Mouse (Mus musculus): ENCODE measurements around the gene Morc4. TPM values are rescaled to one million over a fixed set of nuclear protein-coding genes. Genes with fewer than 3 reads are reported as not detected.
A peak's percentile ranks its signal among the peaks of the same experiment; 100 is the strongest.

The Morc4 gene
- polyA plus RNA-seq, 1 experiment = 1.8 TPM

DNA sequence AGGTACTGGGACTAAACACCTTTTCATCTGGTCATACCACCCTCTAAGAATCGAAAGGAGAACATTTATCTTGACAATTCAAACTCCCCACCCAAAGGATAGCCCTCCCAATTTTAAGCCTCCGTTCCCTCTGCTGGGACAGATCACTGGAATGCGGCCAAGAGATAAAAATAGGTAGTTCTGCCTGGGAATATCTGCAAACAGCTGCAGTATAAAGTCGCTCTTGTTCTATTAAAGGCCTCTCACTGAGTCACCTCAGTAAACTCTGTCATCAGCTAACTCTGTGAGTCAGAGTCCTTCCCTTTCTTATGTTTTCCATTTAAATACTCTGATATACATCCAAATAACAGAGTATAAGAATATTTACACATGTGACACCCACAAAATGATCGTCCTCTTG is 12.1 kb downstream of the Morc4 start:
- Histone ChIP-seq H3K36me3 (ENCODE audit: control insufficient read depth, insufficient read depth, low read length) (no peaks in the 10 kb centered on the region), H3K27me3 (ENCODE audit: control insufficient read depth, insufficient read depth, low read length) (no peaks in the 10 kb centered on the region), H3K4me3 (ENCODE audit: low read depth, low read length) (no peak overlapping the region), H3K27ac (ENCODE audit: insufficient read depth, low read depth, low read length) (no peak overlapping the region), H3K4me1 (ENCODE audit: control insufficient read depth, insufficient read depth, insufficient read length, low read length) (no peaks in the 10 kb centered on the region)
- WGBS = 42% methylated on average over 5 of the region's 5 CpGs
- TF ChIP-seq CTCF (IDR thresholded peaks at IDR 0.05; ENCODE audit: extremely low read depth, insufficient read length, insufficient replicate concordance, low read depth, low read length) (no peak), POLR2A (IDR thresholded peaks at IDR 0.05; ENCODE audit: low read depth, low read length) (no peak)

DNA sequence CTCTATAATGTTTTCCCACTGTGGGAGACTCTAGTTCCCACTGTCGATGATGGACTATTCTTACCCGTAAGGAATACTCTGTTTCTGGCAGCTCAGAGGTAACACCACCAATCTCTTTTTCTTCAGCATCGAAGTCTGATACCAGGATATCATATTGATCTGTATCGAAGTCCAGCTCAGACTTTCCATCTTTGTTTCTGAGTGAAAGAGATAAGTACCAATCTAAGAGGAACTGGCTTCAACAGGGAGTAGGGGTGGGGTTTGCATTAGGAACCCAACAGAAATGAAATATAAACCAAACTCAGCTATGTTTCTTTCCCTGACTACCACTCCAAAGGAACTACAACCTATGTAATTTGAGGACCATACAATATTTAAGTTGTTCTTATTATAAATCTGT is 16.7 kb downstream of the Morc4 start:
- Histone ChIP-seq H3K36me3 (ENCODE audit: control insufficient read depth, insufficient read depth, low read length) (no peaks in the 10 kb centered on the region), H3K4me1 (ENCODE audit: control insufficient read depth, insufficient read depth, insufficient read length, low read length) (no peaks in the 10 kb centered on the region), H3K27me3 (ENCODE audit: control insufficient read depth, insufficient read depth, low read length) (no peaks in the 10 kb centered on the region), H3K27ac (ENCODE audit: insufficient read depth, low read depth, low read length) (no peak overlapping the region), H3K4me3 (ENCODE audit: low read depth, low read length) (no peak overlapping the region)
- TF ChIP-seq CTCF (IDR thresholded peaks at IDR 0.05; ENCODE audit: extremely low read depth, insufficient read length, insufficient replicate concordance, low read depth, low read length) (no peak), POLR2A (IDR thresholded peaks at IDR 0.05; ENCODE audit: low read depth, low read length) (no peak)
- WGBS = 86% methylated on average over 4 of the region's 4 CpGs

DNA sequence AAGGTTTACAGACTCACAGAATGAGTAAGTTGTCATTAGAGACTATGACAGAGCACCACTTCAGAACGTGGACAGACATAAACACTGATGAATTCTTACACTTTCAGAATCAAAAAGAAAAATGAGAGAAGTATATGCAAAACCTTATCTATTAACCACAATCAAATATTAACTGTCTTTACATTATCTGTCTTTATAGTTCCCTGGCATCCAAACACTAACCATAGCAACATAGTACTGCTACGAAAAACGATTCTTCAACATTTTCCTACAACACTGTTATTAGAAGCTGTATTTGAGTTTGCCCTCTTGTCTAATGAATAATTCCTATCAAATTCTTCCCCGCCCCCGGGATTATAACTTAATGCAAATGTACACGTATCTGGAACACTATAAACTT is 30.4 kb downstream of the Morc4 start:
- no peak overlapping the region for H3K27ac ChIP-seq (ENCODE audit: insufficient read depth, low read depth, low read length)
- H3K27me3 ChIP-seq (ENCODE audit: control insufficient read depth, insufficient read depth, low read length) = no peaks in the 10 kb centered on the region
- no peaks in the 10 kb centered on the region for H3K36me3 ChIP-seq (ENCODE audit: control insufficient read depth, insufficient read depth, low read length)
- H3K4me3 ChIP-seq (ENCODE audit: low read depth, low read length) = no peak overlapping the region
- WGBS = 80% methylated on average over 6 of the region's 6 CpGs
- no peak for TF ChIP-seq POLR2A (IDR thresholded peaks at IDR 0.05; ENCODE audit: low read depth, low read length)
- no peak for TF ChIP-seq CTCF (IDR thresholded peaks at IDR 0.05; ENCODE audit: extremely low read depth, insufficient read length, insufficient replicate concordance, low read depth, low read length)
- H3K4me1 ChIP-seq (ENCODE audit: control insufficient read depth, insufficient read depth, insufficient read length, low read length) = no peaks in the 10 kb centered on the region

DNA sequence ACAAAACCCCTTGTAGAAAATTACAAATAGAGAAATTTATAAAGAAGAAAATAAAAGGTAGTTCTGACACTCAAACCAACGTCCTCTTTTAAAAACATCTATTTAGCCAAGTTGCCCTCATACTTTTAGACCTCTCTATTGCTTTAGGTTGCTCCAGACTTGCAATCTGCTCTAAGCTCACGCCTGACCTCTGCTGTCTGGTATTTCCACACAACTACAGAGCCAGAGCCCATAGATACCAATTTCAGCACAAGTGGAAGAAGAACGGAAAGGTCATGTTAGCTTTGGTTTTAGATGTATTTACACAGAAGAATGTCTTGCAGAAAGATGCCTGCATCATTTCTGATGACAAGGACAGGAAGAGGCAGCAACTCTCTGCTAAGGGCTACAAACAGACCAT is 32.4 kb downstream of the Morc4 start:
- H3K4me3 ChIP-seq (ENCODE audit: low read depth, low read length) = no peak overlapping the region
- WGBS = 56% methylated on average over 3 of the region's 3 CpGs
- no peak overlapping the region for H3K27ac ChIP-seq (ENCODE audit: insufficient read depth, low read depth, low read length)
- H3K27me3 ChIP-seq (ENCODE audit: control insufficient read depth, insufficient read depth, low read length) = no peaks in the 10 kb centered on the region
- TF ChIP-seq POLR2A (IDR thresholded peaks at IDR 0.05; ENCODE audit: low read depth, low read length) (no peak), CTCF (IDR thresholded peaks at IDR 0.05; ENCODE audit: extremely low read depth, insufficient read length, insufficient replicate concordance, low read depth, low read length) (no peak)
- H3K36me3 ChIP-seq (ENCODE audit: control insufficient read depth, insufficient read depth, low read length) = no peaks in the 10 kb centered on the region
- H3K4me1 ChIP-seq (ENCODE audit: control insufficient read depth, insufficient read depth, insufficient read length, low read length) = no peaks in the 10 kb centered on the region

DNA sequence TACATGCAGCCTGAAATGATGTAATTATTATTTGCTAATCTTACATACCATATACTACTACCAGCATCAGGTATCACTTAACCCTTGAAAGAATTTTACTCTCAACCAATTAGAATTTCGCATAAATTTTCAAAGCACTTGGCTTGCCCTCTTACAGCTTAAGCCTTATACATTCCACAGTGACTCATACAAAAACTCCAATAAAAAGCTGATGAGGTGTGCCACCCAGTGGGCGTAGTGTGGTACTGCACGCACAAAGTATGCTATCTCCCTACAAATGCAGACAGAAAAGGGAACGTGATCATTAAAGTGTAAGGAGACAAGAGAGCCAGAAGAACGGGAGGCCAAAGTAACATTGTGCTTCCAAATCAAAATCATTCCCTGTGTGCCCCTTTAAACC is 39.0 kb downstream of the Morc4 start:
- TF ChIP-seq POLR2A (IDR thresholded peaks at IDR 0.05; ENCODE audit: low read depth, low read length) (no peak), CTCF (IDR thresholded peaks at IDR 0.05; ENCODE audit: extremely low read depth, insufficient read length, insufficient replicate concordance, low read depth, low read length) (peak; percentile 12; the same call in 1 of the 2 replicates)
- no peaks in the 10 kb centered on the region for H3K27me3 ChIP-seq (ENCODE audit: control insufficient read depth, insufficient read depth, low read length)
- 16% methylated on average over 5 of the region's 5 CpGs for WGBS
- no peak overlapping the region for H3K27ac ChIP-seq (ENCODE audit: insufficient read depth, low read depth, low read length)
- H3K36me3 ChIP-seq (ENCODE audit: control insufficient read depth, insufficient read depth, low read length) = no peaks in the 10 kb centered on the region
- H3K4me1 ChIP-seq (ENCODE audit: control insufficient read depth, insufficient read depth, insufficient read length, low read length) = no peaks in the 10 kb centered on the region
- H3K4me3 ChIP-seq (ENCODE audit: low read depth, low read length) = no peak overlapping the region

DNA sequence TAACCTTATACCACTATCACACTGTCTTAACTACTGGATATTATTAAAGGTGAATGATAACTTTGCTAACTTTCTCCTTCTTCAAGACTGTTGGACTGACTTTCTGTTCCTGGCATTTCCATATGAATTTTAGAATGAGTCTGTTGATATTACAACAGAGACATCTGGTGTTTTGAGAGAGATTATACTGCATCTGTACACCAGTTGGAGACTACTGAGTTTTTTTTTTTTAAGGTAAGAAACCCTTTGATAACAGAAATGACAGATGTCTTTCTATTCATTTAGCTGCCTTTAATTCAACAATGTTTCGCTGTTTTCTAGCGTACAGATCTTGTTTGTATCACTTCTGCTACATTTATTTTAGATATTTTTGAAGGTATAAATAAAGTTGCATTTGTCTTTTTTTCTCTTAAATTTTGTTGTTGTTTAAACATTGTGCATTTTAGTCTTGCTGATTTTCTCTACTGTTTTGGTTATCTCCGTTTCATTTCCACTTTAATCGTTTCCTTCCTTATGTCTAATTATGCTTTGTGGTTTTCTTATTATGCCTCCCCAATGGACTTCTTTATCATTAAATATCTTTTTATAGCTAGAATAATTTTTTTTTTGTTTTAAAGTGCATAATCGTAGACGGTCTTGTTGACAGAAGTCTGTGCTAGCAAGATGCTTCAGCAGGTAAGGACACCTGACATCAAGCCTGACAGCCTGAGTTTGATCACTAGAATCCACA is 42.9 kb downstream of the Morc4 start:
- Histone ChIP-seq H3K27me3 (ENCODE audit: control insufficient read depth, insufficient read depth, low read length) (no peaks in the 10 kb centered on the region), H3K27ac (ENCODE audit: insufficient read depth, low read depth, low read length) (no peak overlapping the region), H3K4me1 (ENCODE audit: control insufficient read depth, insufficient read depth, insufficient read length, low read length) (no peaks in the 10 kb centered on the region), H3K36me3 (ENCODE audit: control insufficient read depth, insufficient read depth, low read length) (0 out of 2 replicates have a peak, but pooled peaks cover 2% of the 10 kb centered on the region), H3K4me3 (ENCODE audit: low read depth, low read length) (no peak overlapping the region)
- TF ChIP-seq CTCF (IDR thresholded peaks at IDR 0.05; ENCODE audit: extremely low read depth, insufficient read length, insufficient replicate concordance, low read depth, low read length) = no peak
- TF ChIP-seq POLR2A (IDR thresholded peaks at IDR 0.05; ENCODE audit: low read depth, low read length) = no peak
- 86% methylated on average over 6 of the region's 6 CpGs for whole genome bisulfite sequencing

DNA sequence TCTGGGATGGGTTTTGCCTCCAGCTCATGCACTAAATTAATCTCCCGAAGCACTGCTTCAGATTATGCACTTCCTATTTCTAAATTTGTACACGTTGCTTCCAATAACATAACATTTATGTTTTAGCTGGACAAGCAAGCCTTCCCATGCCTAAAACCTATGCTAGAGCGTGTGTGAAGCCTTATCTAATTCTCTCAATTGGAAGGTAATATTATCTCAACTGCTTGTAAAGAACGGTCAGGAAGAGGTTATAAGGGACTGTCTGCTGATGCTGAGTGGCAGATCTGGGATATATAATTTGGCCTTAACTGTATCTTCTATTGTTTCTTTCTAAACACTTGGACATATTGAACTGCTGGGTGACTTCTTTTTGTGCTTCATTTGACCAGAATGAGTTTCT is 44.6 kb downstream of the Morc4 start:
- Histone ChIP-seq H3K36me3 (ENCODE audit: control insufficient read depth, insufficient read depth, low read length) (0 out of 2 replicates have a peak, but pooled peaks cover 2% of the 10 kb centered on the region), H3K4me3 (ENCODE audit: low read depth, low read length) (no peak overlapping the region), H3K4me1 (ENCODE audit: control insufficient read depth, insufficient read depth, insufficient read length, low read length) (no peaks in the 10 kb centered on the region), H3K27me3 (ENCODE audit: control insufficient read depth, insufficient read depth, low read length) (no peaks in the 10 kb centered on the region), H3K27ac (ENCODE audit: insufficient read depth, low read depth, low read length) (no peak overlapping the region)
- TF ChIP-seq POLR2A (IDR thresholded peaks at IDR 0.05; ENCODE audit: low read depth, low read length) = no peak
- no peak for TF ChIP-seq CTCF (IDR thresholded peaks at IDR 0.05; ENCODE audit: extremely low read depth, insufficient read length, insufficient replicate concordance, low read depth, low read length)
- 86% methylated on average over 4 of the region's 4 CpGs for WGBS
